Mouse (Mus musculus) heart, embryonic 10.5 days (tissue): ENCODE results near the gene Calcoco1. TPM values are rescaled to one million over a fixed set of nuclear protein-coding genes. Genes with fewer than 3 reads are reported as not detected.
"Not testable (repeated sequence)": the region's sequence is repeated elsewhere in the genome, so short reads cannot be mapped to it uniquely, and the experiment has no call there.

Experiments used
- DNase-seq: peaks from one replicate; pipeline ENCODE4 v3.0.0-alpha.2; 2017; ENCODE audit warnings: low spot score
- H3K27ac ChIP-seq: fragments of 300-500 bp; sonication (generic); 2 replicates; pipeline ENCODE4 v1.5.1; 2016; ENCODE audit warnings: mild to moderate bottlenecking
- H3K27me3 ChIP-seq: fragments of 300-500 bp; sonication (generic); 2 replicates; pipeline ENCODE4 v1.6.1; 2016; ENCODE audit warnings: mild to moderate bottlenecking; ENCODE audit not compliant: poor library complexity, insufficient read depth, severe bottlenecking
- H3K36me3 ChIP-seq: fragments of 300-500 bp; sonication (generic); 2 replicates; pipeline ENCODE4 v1.6.1; 2016; ENCODE audit warnings: mild to moderate bottlenecking, moderate library complexity
- H3K4me1 ChIP-seq: fragments of 300-500 bp; sonication (generic); 2 replicates; pipeline ENCODE4 v1.6.1; 2016; ENCODE audit warnings: mild to moderate bottlenecking
- H3K4me3 ChIP-seq: fragments of 300-500 bp; sonication (generic); 2 replicates; pipeline ENCODE4 v1.5.1; 2016; ENCODE audit warnings: mild to moderate bottlenecking, moderate library complexity
- H3K9me3 ChIP-seq: fragments of 300-500 bp; sonication (generic); 2 replicates; pipeline ENCODE4 v1.6.1; 2016; ENCODE audit warnings: mild to moderate bottlenecking, moderate library complexity
- WGBS: fragments of 180-500 bp; shearing (Covaris S2); methylation state at CpG from one replicate; pipeline ENCODE4 v1.1.7; 2016; 5-methylcytosine and 5-hydroxymethylcytosine counted together
- microRNA counts: library from miRNA; unstranded; fragments of <30 nt; microRNA quantifications from one replicate; lab custom pipeline; 2017
- microRNA-seq: library from miRNA; unstranded; fragments of <30 nt; microRNA quantifications from one replicate; pipeline ENCODE4, GENCODE M21; 2017
- polyA plus RNA-seq: library from polyadenylated mRNA; unstranded; fragments of >200 nt; fragmentation: Nextera tagmentation; extraction: Ambion mirVana; gene quantifications from 2 replicates; pipeline ENCODE4 v1.2.1, GENCODE M21; 2016

Gene Calcoco1
- polyA plus RNA-seq, 1 experiment from 2014 or later: 34.2 TPM

GRCm38 (mm10) chr15:102670767-102671575 lies 51.0 kb downstream of the Calcoco1 start:
- peaks cover 31% of the 10 kb centered on the region for H3K4me1 ChIP-seq
- under 1% methylated on average over 53 of the region's 53 CpGs for WGBS
- no peaks in the 10 kb centered on the region for H3K27me3 ChIP-seq
- H3K27ac ChIP-seq: peak overlapping the region; percentile 100
- peak; percentile 99 for DNase-seq
- no peaks in the 10 kb centered on the region for H3K9me3 ChIP-seq
- H3K4me3 ChIP-seq: peak overlapping the region; percentile 83
- H3K36me3 ChIP-seq: peaks cover 31% of the 10 kb centered on the region

GRCm38 (mm10) chr15:102670281-102670680 lies 51.7 kb downstream of the Calcoco1 start:
- H3K4me1 ChIP-seq: peaks cover 31% of the 10 kb centered on the region
- DNase-seq: no peak
- H3K4me3 ChIP-seq: peak overlapping the region; percentile 83
- H3K27ac ChIP-seq: peak overlapping the region; percentile 100
- H3K27me3 ChIP-seq: no peaks in the 10 kb centered on the region
- peaks cover 36% of the 10 kb centered on the region for H3K36me3 ChIP-seq
- 17% methylated on average over 6 of the region's 6 CpGs for WGBS
- no peaks in the 10 kb centered on the region for H3K9me3 ChIP-seq

- no peaks in the 10 kb centered on the region for H3K9me3 ChIP-seq
- peaks cover 31% of the 10 kb centered on the region for H3K4me1 ChIP-seq
- H3K36me3 ChIP-seq: peaks cover 43% of the 10 kb centered on the region
- H3K4me3 ChIP-seq: peak overlapping the region; percentile 83
- no peak for DNase-seq
- H3K27ac ChIP-seq: peak overlapping the region; percentile 100
- 87% methylated on average over 8 of the region's 8 CpGs for WGBS
- no peaks in the 10 kb centered on the region for H3K27me3 ChIP-seq
Observed at GRCm38 (mm10) chr15:102669571-102669970, 52.4 kb downstream of the Calcoco1 start.

- DNase-seq: peak; percentile 80
- no peak overlapping the region for H3K4me3 ChIP-seq
- peaks cover 10% of the 10 kb centered on the region; the same call in 1 of the 2 replicates for H3K4me1 ChIP-seq
- no peak overlapping the region for H3K27ac ChIP-seq
- H3K27me3 ChIP-seq: no peaks in the 10 kb centered on the region
- H3K9me3 ChIP-seq: no peaks in the 10 kb centered on the region
- peaks cover 79% of the 10 kb centered on the region for H3K36me3 ChIP-seq
- WGBS: 53% methylated on average over 4 of the region's 4 CpGs
Observed at GRCm38 (mm10) chr15:102665494-102665893, 56.5 kb downstream of the Calcoco1 start.

- Histone ChIP-seq H3K27ac (no peak overlapping the region), H3K4me1 (no peaks in the 10 kb centered on the region), H3K27me3 (no peaks in the 10 kb centered on the region), H3K9me3 (no peaks in the 10 kb centered on the region), H3K4me3 (no peak overlapping the region), H3K36me3 (peaks cover 77% of the 10 kb centered on the region)
- DNase-seq: no peak
- WGBS: 95% methylated on average over 8 of the region's 8 CpGs
Observed at GRCm38 (mm10) chr15:102663825-102664224, 58.2 kb downstream of the Calcoco1 start.

- not testable (repeated sequence) for H3K9me3 ChIP-seq, H3K4me1 ChIP-seq, H3K4me3 ChIP-seq, DNase-seq, H3K27me3 ChIP-seq, H3K27ac ChIP-seq
- H3K36me3 ChIP-seq: peaks cover 70% of the 10 kb centered on the region
- WGBS: no CpG with 5 or more reads among the region's 2 CpGs
Observed at GRCm38 (mm10) chr15:102662601-102663000, 59.4 kb downstream of the Calcoco1 start.

- Histone ChIP-seq H3K27me3 (no peaks in the 10 kb centered on the region), H3K9me3 (no peaks in the 10 kb centered on the region), H3K4me1 (peaks cover 19% of the 10 kb centered on the region), H3K4me3 (no peak overlapping the region), H3K36me3 (peaks cover 25% of the 10 kb centered on the region), H3K27ac (peak overlapping the region; percentile 80)
- no peak for DNase-seq
- 54% methylated on average over 3 of the region's 3 CpGs for WGBS
Observed at GRCm38 (mm10) chr15:102657926-102658381, 64.0 kb downstream of the Calcoco1 start.

MicroRNAs within 50 kb of the gene (microRNA counts, 519-probe panel; counts per million panel counts)
- not detected for microRNA mmu-miR-688 (lab: Ali Mortazavi, UCI)

Small RNA genes lying within 50 kb of the gene (microRNA-seq; reads per million reads assigned to microRNA genes)
- not detected for gene Mir688

Other genes with a start within 250 kb of the Calcoco1 start
- not detected in 2 replicates for gene Gm10337, start 218.5 kb downstream of the Calcoco1 start, polyA plus RNA-seq
- gene Map3k12, start 205.1 kb downstream of the Calcoco1 start, polyA plus RNA-seq: 17.9 and 19.7 TPM in 2 replicates
- 127 and 140 TPM in 2 replicates for gene Tarbp2, start 204.0 kb downstream of the Calcoco1 start, polyA plus RNA-seq
- 0.88 and 0.99 TPM in 2 replicates for gene Npff, start 197.2 kb downstream of the Calcoco1 start, polyA plus RNA-seq
- gene Gm28047, start 97.1 kb downstream of the Calcoco1 start, polyA plus RNA-seq: 0.42 TPM in 1 of 2 replicates, not detected in the other
- gene Atf7, start 96.7 kb downstream of the Calcoco1 start, polyA plus RNA-seq: 24.3 and 26.6 TPM in 2 replicates
- gene Atp5g2, start 49.8 kb downstream of the Calcoco1 start, polyA plus RNA-seq: 64.8 and 67.3 TPM in 2 replicates
- not detected in 2 replicates for gene Hoxc13, start 198.9 kb upstream of the Calcoco1 start, polyA plus RNA-seq
- not detected in 2 replicates for gene Hoxc12, start 214.6 kb upstream of the Calcoco1 start, polyA plus RNA-seq
- not detected in 2 replicates for gene Hoxc11, start 232.2 kb upstream of the Calcoco1 start, polyA plus RNA-seq
- gene Hoxc10, start 244.6 kb upstream of the Calcoco1 start, polyA plus RNA-seq: 0.07 and 0.62 TPM in 2 replicates
- gene Hoxc5, start 245.3 kb upstream of the Calcoco1 start, polyA plus RNA-seq: 0.60 and 5.5 TPM in 2 replicates